Mouse (Mus musculus) ovary, adult 10 weeks (tissue): ENCODE results near the gene Stat2. TPM values are rescaled to one million over a fixed set of nuclear protein-coding genes. Genes with fewer than 3 reads are reported as not detected.

Experiments
- polyA plus RNA-seq: library from polyadenylated mRNA; stranded (reverse); fragments of 350-450 nt; fragmentation: Illumina TruSeq; extraction: RNeasy Lipid Tissue Mini Kit (QIAGEN cat#74804); gene quantifications from one replicate; pipeline ENCODE4 v1.2.3, GENCODE M21; 2014

Gene Stat2
- polyA plus RNA-seq = 7.4 TPM

DNA sequence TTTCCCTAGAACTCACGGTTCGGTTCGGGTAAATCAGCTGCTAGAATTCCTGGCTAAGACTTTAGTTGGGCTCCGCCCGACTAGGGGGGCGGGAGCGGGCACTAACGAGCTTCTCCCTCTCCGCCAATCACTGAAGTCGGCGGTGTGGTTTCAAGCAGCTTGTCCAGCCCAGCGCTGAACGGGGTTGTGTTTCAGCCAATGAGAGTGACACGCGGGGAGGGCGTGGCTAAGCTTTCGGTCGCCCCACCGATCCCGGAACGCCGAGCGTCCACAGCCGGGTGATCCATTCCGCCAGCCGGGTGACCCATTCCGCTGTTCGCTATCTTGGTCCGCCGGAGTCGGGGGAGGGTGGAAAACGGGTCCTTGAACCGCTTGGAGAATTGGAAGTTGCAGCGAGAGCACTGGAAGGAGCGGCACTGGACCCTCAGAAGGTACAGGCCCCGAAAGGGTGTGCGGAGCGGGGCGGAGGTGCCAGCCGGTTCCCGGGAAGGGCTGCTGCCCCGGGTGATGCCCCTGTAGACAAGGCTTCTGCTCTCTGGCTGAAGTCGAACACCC lies at the start of gene Stat2:
Stat2 (plus strand) TSS at position 273 of the 555 bp plus-strand sequence.

DNA sequence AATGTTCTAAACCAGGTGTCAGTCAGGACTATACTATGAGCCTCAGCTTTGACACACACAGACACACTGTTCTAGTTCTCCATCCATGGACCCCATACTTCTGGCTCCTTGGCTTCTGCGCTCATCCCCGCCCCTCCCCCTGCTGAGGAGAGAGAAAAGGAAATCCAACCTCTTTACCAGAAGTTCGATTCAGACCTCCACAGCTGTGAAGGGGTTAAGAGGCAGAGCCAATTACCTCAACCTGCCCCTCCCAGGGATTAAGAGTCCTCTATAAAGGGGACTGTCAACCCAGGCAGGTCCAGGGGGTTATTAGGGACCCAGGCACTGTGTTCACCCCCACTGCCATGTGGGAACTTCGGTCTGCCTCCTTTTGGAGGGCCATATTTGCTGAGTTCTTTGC lies 44.8 kb upstream of the Stat2 start, which contains the start of gene Mip:
Mip (plus strand) TSS at position 301 of the 400 bp plus-strand sequence.

GRCm38 (mm10) chr10:128231697-128232419 lies 38.5 kb upstream of the Stat2 start, which contains the start of gene Timeless:
Timeless (plus strand) TSS chr10:128232065.

GRCm38 (mm10) chr10:128253677-128254255 lies 16.6 kb upstream of the Stat2 start, which contains the start of gene Apon:
Apon (plus strand) TSS chr10:128254096.

GRCm38 (mm10) chr10:128268371-128268770 lies 2.0 kb upstream of the Stat2 start, which contains the start of gene Apof:
Apof (plus strand) TSS chr10:128268671.

DNA sequence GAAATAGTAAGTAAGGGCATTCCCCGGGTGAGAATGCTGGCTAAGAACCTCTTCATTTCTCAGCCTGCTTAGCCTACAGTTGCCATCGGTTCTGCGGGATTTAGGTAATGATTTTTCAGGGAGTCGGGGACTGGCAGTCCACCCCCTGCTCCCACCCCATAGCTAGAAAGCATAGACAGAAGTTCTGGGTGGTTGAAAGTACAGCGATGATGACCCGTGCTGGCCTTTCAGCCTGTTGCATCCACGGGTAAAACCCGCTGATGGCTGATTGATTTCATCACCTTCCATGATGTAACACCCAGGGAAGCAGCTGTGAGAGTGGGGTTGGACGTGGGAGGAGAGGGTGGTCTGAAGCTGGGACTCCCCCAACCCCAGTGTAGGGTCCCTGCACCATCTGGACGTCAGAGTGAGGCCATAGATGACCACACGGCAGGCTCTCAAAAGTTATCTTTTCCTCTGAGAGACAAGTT lies 28.4 kb downstream of the Stat2 start, which contains the start of gene Il23a:
Il23a (minus strand) TSS at position 51 of the 470 bp plus-strand sequence.

DNA sequence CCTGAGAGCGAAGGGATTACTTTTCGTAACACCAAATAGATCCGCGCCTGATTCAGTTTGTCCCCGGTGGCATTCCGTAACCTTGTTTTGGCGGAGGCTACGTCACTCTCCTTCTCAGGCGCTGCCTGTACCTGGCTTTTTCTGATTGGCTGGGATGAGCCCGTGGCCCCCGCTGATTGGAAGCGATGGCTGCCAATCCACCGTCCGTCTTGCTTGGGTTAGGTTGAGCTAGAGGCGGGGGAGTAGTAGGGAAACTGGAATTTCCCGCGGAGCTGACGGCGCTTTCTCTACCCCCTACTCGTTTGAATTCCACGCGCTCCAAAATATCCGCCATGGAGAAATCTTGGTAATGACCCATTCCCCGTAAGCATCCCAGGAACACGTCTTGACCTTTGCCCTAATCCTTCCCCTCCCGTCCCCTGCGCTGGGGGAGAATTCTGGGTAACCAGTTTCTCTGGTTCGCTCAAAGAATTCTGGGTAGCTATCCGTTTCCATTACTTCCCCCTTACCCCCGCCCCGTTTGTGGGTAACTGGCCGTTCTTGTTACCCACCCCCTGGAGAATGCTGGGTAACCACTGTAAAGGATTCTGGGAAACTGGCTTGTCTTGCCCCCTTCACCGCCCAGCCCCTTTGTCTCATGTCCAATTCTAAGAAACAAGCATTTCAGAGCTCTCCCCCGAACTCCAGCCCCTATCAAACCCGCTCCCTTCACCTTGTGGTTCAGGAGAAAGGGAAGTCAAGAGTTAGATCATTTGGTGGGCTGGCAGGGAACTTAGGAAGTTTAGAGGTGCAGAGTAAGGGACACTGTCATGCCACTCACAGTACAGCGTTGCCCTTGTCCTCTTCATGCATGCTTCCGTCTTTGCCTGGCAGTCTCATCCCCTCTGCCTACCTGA lies 33.0 kb downstream of the Stat2 start, which contains the start of gene Pan2:
Pan2 (plus strand) TSS at position 210 of the 896 bp plus-strand sequence.

GRCm38 (mm10) chr10:128322141-128323108 lies 52.1 kb downstream of the Stat2 start, which contains the start of gene Cnpy2:
Cnpy2 (plus strand) TSS chr10:128322459.

GRCm38 (mm10) chr10:128337306-128338181 lies 67.2 kb downstream of the Stat2 start, which contains the start of gene Cs:
Cs (plus strand) TSS chr10:128337734.

Other genes starting within 250 kb of the Stat2 start
- gene Naca, start 235.0 kb upstream of the Stat2 start, polyA plus RNA-seq = 1,764 TPM
- gene Ptges3, start 211.6 kb upstream of the Stat2 start, polyA plus RNA-seq = 754 TPM
- gene Atp5b, start 187.3 kb upstream of the Stat2 start, polyA plus RNA-seq = 436 TPM
- 14.3 TPM for gene Baz2a, start 179.0 kb upstream of the Stat2 start, polyA plus RNA-seq
- gene Rbms2, start 90.3 kb upstream of the Stat2 start, polyA plus RNA-seq = 28.7 TPM
- gene Gls2, start 76.1 kb upstream of the Stat2 start, polyA plus RNA-seq = not detected
- 9.3 TPM for gene Spryd4, start 58.8 kb upstream of the Stat2 start, polyA plus RNA-seq
- not detected for gene Mip, start 44.7 kb upstream of the Stat2 start, polyA plus RNA-seq
- 2.7 TPM for gene Timeless, start 38.5 kb upstream of the Stat2 start, polyA plus RNA-seq
- not detected for gene Apon, start 16.5 kb upstream of the Stat2 start, polyA plus RNA-seq
- 1.00 TPM for gene Apof, start 1.9 kb upstream of the Stat2 start, polyA plus RNA-seq
- not detected for gene Il23a, start 28.2 kb downstream of the Stat2 start, polyA plus RNA-seq
- gene Pan2, start 32.8 kb downstream of the Stat2 start, polyA plus RNA-seq = 7.2 TPM
- 55.8 TPM for gene Cnpy2, start 51.9 kb downstream of the Stat2 start, polyA plus RNA-seq
- 85.3 TPM for gene Cs, start 67.2 kb downstream of the Stat2 start, polyA plus RNA-seq
- gene Coq10a, start 98.4 kb downstream of the Stat2 start, polyA plus RNA-seq = 3.9 TPM
- 8.8 TPM for gene Ankrd52, start 106.6 kb downstream of the Stat2 start, polyA plus RNA-seq
- not detected for gene Slc39a5, start 130.7 kb downstream of the Stat2 start, polyA plus RNA-seq
- gene Nabp2, start 140.9 kb downstream of the Stat2 start, polyA plus RNA-seq = 13.7 TPM
- gene Rnf41, start 141.1 kb downstream of the Stat2 start, polyA plus RNA-seq = 10.5 TPM
- 62.3 TPM for gene Smarcc2, start 188.7 kb downstream of the Stat2 start, polyA plus RNA-seq
- 108 TPM for gene Myl6, start 223.6 kb downstream of the Stat2 start, polyA plus RNA-seq
- not detected for gene Myl6b, start 228.1 kb downstream of the Stat2 start, polyA plus RNA-seq